33 mouse cellular contexts compared by ENCODE assay signal in the genomic region with DNA sequence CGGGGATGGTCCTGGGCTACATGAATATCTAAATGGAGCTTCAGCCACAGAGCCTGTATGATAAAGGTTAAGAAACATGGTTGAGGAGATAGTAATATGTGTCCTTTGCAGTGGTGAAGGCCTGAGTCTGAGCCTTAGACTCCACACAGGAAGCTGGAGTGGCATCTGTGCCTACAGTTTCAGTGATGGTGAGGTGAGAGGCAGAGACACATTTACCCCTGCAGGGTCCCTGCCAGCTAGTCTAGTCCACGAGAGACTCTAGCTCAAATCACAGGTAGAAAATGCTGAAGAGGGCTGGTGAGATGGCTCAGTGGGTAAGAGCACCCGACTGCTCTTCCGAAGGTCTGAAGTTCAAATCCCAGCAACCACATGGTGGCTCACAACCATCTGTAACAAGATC. TPM values are rescaled to one million over a fixed set of nuclear protein-coding genes. Genes with fewer than 3 reads are reported as not detected.
"Had no signal": no experiment of that assay in that cellular context is flagged by ENCODE, and none has a peak within 500 bp of the region (broad histone marks: within the 10 kb centered on the region; RNA-seq: fewer than 3 reads in every experiment).

No protein-coding gene starts in this region.

- H3K9me3 ChIP-seq: limb, embryonic 10.5 days; limb, embryonic 12.5 days; limb, embryonic 13.5 days; limb, embryonic 15.5 days; liver, embryonic 12.5 days; liver, embryonic 13.5 days; liver, embryonic 15.5 days; lung, embryonic 15.5 days; megakaryocyte, embryonic 14.5 days; midbrain, embryonic 10.5 days; midbrain, embryonic 12.5 days; midbrain, embryonic 15.5 days; neural tube, embryonic 12.5 days had no signal

- H3K4me2 ChIP-seq: limb, embryonic 12.5 days; limb, embryonic 13.5 days; limb, embryonic 15.5 days; liver, embryonic 11.5 days; liver, embryonic 12.5 days; liver, embryonic 13.5 days; liver, embryonic 15.5 days; lung, embryonic 14.5 days; lung, embryonic 15.5 days; midbrain, embryonic 12.5 days; midbrain, embryonic 15.5 days; neural tube, embryonic 12.5 days had no signal

- ATAC-seq: liver, embryonic 12.5 days; liver, postnatal 0 days; lung, postnatal 0 days; midbrain, embryonic 15.5 days; midbrain, embryonic 16.5 days had no signal

- H3K9ac ChIP-seq: limb, embryonic 12.5 days; limb, embryonic 13.5 days; limb, embryonic 15.5 days; liver, embryonic 12.5 days; liver, embryonic 13.5 days; liver, embryonic 14.5 days; liver, embryonic 15.5 days; liver, postnatal 0 days; lung, embryonic 14.5 days; lung, embryonic 15.5 days; midbrain, embryonic 12.5 days; midbrain, embryonic 15.5 days; neural tube, embryonic 12.5 days had no signal

- H3K27me3 ChIP-seq: limb, embryonic 12.5 days; limb, embryonic 13.5 days; limb, embryonic 15.5 days; liver, embryonic 12.5 days; liver, embryonic 13.5 days; liver, embryonic 15.5 days; lung, embryonic 15.5 days; megakaryocyte, embryonic 14.5 days; midbrain, embryonic 12.5 days; midbrain, embryonic 15.5 days; neural tube, embryonic 12.5 days had no signal

- H3K27ac ChIP-seq: limb, embryonic 10.5 days; limb, embryonic 12.5 days; limb, embryonic 13.5 days; limb, embryonic 15.5 days; liver, embryonic 12.5 days; liver, embryonic 13.5 days; liver, embryonic 14.5 days; liver, embryonic 15.5 days; lung, embryonic 15.5 days; macrophage; midbrain, embryonic 10.5 days; midbrain, embryonic 12.5 days; midbrain, embryonic 15.5 days; neural tube, embryonic 12.5 days had no signal

- H3K4me1 ChIP-seq: limb, embryonic 10.5 days; limb, embryonic 12.5 days; limb, embryonic 13.5 days; limb, embryonic 15.5 days; lung, embryonic 15.5 days; midbrain, embryonic 10.5 days; midbrain, embryonic 12.5 days; neural tube, embryonic 12.5 days had no signal

- H3K36me3 ChIP-seq: midbrain, embryonic 15.5 days had no signal

- H3K4me3 ChIP-seq: limb, embryonic 10.5 days; limb, embryonic 12.5 days; limb, embryonic 13.5 days; limb, embryonic 15.5 days; liver, embryonic 12.5 days; liver, embryonic 13.5 days; liver, embryonic 15.5 days; lung, embryonic 15.5 days; megakaryocyte, embryonic 14.5 days; midbrain, embryonic 10.5 days; midbrain, embryonic 12.5 days; midbrain, embryonic 15.5 days; myocyte; neural tube, embryonic 12.5 days had no signal

- DNase-seq: left cerebral cortex, postnatal 4 days; liver; liver, embryonic 13.5 days; liver, postnatal 0 days; lung, adult 18-20 months; lung, adult 2 months; lung, embryonic 14.5 days; lung, postnatal 10 days; lung, postnatal 14 days; lung, postnatal 36 days; lung, postnatal 4 days; midbrain, embryonic 14.5 days had no signal

RNA-seq across cellular contexts. Expression of a gene that starts 14.1 kb away (rescaled TPM):
- total RNA-seq: megakaryocyte progenitor cell, adult 5-6 weeks; megakaryocyte, adult 5-6 weeks; monocyte, adult 5-6 weeks had no signal
- polyA plus RNA-seq: macrophage had no signal
